Mouse (Mus musculus): ENCODE data around the gene Nhsl1. TPM values are rescaled to one million over a fixed set of nuclear protein-coding genes. Genes with fewer than 3 reads are reported as not detected.
"Not testable (repeated sequence)": the region's sequence is repeated elsewhere in the genome, so short reads cannot be mapped to it uniquely, and the experiment has no call there.

The Nhsl1 gene
- total and polyA plus RNA-seq, 3 experiments: not detected

DNA sequence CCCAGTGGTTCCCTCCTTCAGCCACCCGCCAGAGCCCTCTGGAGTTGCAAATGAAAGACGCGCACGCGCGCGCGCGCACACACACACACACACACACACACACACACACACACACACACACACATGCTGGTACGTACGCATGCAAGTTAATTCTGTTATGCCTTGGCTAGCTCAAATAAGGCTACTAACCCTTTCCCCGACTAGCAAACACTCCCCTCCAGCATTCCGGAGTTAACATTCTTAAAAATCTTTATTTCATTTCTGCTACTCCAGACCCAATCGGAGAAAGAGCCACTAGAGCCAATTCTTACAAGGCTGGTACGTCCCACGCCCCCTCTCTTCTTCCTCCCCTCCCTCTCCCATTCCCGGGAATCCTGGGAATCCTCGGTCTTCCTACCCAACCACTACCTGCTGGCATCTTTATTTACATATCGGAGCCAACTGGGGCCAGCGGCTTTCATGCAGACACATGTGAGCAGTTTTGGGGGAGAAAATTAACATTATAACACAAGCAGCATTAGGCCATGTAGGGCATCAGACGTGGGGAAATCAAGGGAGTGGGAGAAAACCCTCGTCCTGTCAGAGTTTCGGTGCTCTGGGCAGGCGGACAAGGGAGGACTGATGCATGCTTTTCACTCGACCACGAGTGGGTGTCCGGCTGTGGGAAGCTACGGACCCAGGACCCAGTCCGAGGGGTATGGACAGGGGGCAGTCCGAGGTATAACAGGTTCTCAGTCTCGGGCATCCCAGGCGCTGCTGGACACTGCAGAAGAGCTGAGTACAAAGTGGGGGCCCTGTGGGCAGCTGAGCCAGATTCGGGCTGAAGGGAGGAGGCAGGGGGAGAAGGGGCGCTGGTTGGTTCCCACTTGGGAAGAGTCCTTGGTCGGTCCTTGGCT lies 230.8 kb downstream of the Nhsl1 start:
- Histone ChIP-seq H3K79me2 (ENCODE audit: control insufficient read depth, insufficient read depth, low read length, poor library complexity) (no peaks in the 10 kb centered on the region), H3K9me3 (replicated peaks; ENCODE audit: insufficient read depth, low read length) (no peaks in the 10 kb centered on the region), H3K4me3 (ENCODE audit: control insufficient read depth in 1 of 2, insufficient read depth in 1 of 2, low read depth in 2 of 2, low read length in 2 of 2) (no peak overlapping the region), H3K9ac (ENCODE audit: control insufficient read depth, low read depth, low read length, poor library complexity, severe bottlenecking) (no peak overlapping the region), H3K27ac (ENCODE audit: control insufficient read depth, low read depth, low read length) (no peak overlapping the region), H3K36me3 (ENCODE audit: control insufficient read depth in 1 of 2, insufficient read depth in 2 of 2, low read length in 2 of 2) (no peaks in the 10 kb centered on the region), H3K4me1 (ENCODE audit: control insufficient read depth in 1 of 2, insufficient read depth in 2 of 2, low read length in 2 of 2) (no peaks in the 10 kb centered on the region), H3K27me3 (ENCODE audit: control insufficient read depth in 1 of 2, insufficient read depth in 2 of 2, low read length in 2 of 2) (no peaks in the 10 kb centered on the region)
- DNase-seq (ENCODE audit: low read depth, low spot score): no peak
- TF ChIP-seq RAD21 (IDR thresholded peaks at IDR 0.05; ENCODE audit: low read depth, low read length) (no peak), GABPA (IDR thresholded peaks at IDR 0.05; ENCODE audit: low read depth, low read length) (no peak), E2F4 (IDR thresholded peaks at IDR 0.05; ENCODE audit: borderline replicate concordance, low read depth, low read length) (no peak), MYB (IDR thresholded peaks at IDR 0.05; ENCODE audit: low read depth, low read length) (no peak), USF2 (IDR thresholded peaks at IDR 0.05; ENCODE audit: borderline replicate concordance in 1 of 2, insufficient read depth in 1 of 2, low read depth in 1 of 2, low read length in 2 of 2) (no peak)

DNA sequence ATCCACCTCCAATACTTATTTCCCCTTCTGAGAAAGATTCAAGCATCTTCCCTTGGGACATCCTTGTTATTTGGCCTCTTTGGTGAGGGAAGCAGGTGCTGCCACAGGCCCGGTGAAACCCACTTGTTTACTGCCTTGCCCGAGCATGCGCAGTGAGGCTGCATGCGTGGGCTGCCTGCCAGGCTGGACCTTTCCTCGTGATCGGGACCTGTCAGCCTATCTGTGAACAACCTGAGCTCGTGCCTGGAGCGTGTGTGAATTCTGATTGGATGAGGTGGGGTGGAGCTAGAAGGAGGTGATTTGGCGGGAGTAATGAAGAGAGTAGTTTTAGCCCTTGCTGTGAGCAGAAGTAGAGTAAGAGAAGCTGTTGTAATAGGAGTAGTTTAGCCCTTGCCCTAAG lies 240.3 kb downstream of the Nhsl1 start:
- H3K9ac ChIP-seq (ENCODE audit: control insufficient read depth, low read depth, low read length, poor library complexity, severe bottlenecking); H3K9me3 ChIP-seq (replicated peaks; ENCODE audit: insufficient read depth, low read length); H3K27ac ChIP-seq (ENCODE audit: control insufficient read depth, low read depth, low read length); H3K4me1 ChIP-seq (ENCODE audit: control insufficient read depth in 1 of 2, insufficient read depth in 2 of 2, low read length in 2 of 2); H3K4me3 ChIP-seq (ENCODE audit: control insufficient read depth in 1 of 2, insufficient read depth in 1 of 2, low read depth in 2 of 2, low read length in 2 of 2); H3K27me3 ChIP-seq (ENCODE audit: control insufficient read depth in 1 of 2, insufficient read depth in 2 of 2, low read length in 2 of 2); H3K36me3 ChIP-seq (ENCODE audit: control insufficient read depth in 1 of 2, insufficient read depth in 2 of 2, low read length in 2 of 2); DNase-seq (ENCODE audit: low read depth, low spot score); H3K79me2 ChIP-seq (ENCODE audit: control insufficient read depth, insufficient read depth, low read length, poor library complexity): not testable (repeated sequence)

DNA sequence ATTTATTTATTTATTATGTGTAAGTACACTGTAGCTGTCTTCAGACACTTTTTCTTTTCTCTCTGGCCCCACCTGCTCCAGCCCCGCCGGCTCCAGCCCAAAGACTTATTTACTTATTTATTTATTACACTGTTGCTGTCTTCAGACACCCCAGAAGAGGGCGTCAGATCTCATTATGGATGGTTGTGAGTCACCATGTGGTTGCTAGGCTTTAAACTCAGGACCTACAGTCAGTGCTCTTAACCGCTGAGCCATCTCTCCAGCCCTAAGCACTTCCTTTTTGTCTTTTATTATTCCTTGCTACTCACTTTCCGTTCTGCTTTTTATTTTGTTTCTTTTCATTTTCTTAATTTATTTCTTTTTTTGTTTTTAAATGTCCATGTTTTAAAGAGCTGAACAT lies 242.7 kb downstream of the Nhsl1 start:
- no peaks in the 10 kb centered on the region for H3K9me3 ChIP-seq (replicated peaks; ENCODE audit: insufficient read depth, low read length)
- H3K27ac ChIP-seq (ENCODE audit: control insufficient read depth, low read depth, low read length): no peak overlapping the region
- H3K9ac ChIP-seq (ENCODE audit: control insufficient read depth, low read depth, low read length, poor library complexity, severe bottlenecking): no peak overlapping the region
- no peak overlapping the region for H3K4me3 ChIP-seq (ENCODE audit: control insufficient read depth in 1 of 2, insufficient read depth in 1 of 2, low read depth in 2 of 2, low read length in 2 of 2)
- H3K27me3 ChIP-seq (ENCODE audit: control insufficient read depth in 1 of 2, insufficient read depth in 2 of 2, low read length in 2 of 2): no peaks in the 10 kb centered on the region
- DNase-seq (ENCODE audit: low read depth, low spot score): no peak
- TF ChIP-seq SMC3 (IDR thresholded peaks at IDR 0.05; ENCODE audit: low read depth, low read length) (no peak), SIN3A (IDR thresholded peaks at IDR 0.05; ENCODE audit: low read length) (no peak), POLR2AphosphoS2 (IDR thresholded peaks at IDR 0.05; ENCODE audit: low read length) (no peak), TBP (IDR thresholded peaks at IDR 0.05; ENCODE audit: low read depth, low read length) (no peak), ELF1 (IDR thresholded peaks at IDR 0.05; ENCODE audit: low read depth, low read length) (no peak), TAL1 (IDR thresholded peaks at IDR 0.05; ENCODE audit: low read length) (no peak), EP300 (IDR thresholded peaks at IDR 0.05; ENCODE audit: low read depth in 1 of 2, low read length in 2 of 2) (no peak)
- no peaks in the 10 kb centered on the region for H3K79me2 ChIP-seq (ENCODE audit: control insufficient read depth, insufficient read depth, low read length, poor library complexity)
- no peaks in the 10 kb centered on the region for H3K36me3 ChIP-seq (ENCODE audit: control insufficient read depth in 1 of 2, insufficient read depth in 2 of 2, low read length in 2 of 2)
- H3K4me1 ChIP-seq (ENCODE audit: control insufficient read depth in 1 of 2, insufficient read depth in 2 of 2, low read length in 2 of 2): no peaks in the 10 kb centered on the region

Data from MEL (cell line).